19 mouse cellular contexts compared by ENCODE assay signal in genomic region chr4:133942679-133943078, GRCm38 (mm10).
"Had no signal": no experiment of that assay in that cellular context is flagged by ENCODE, and none has a peak within 500 bp of the region (broad histone marks: within the 10 kb centered on the region; RNA-seq: fewer than 3 reads in every experiment).

No protein-coding gene starts in this region.

- H3K4me3 ChIP-seq: intestine, embryonic 15.5 days; limb, embryonic 12.5 days; limb, embryonic 15.5 days; liver, embryonic 13.5 days; midbrain, embryonic 12.5 days; midbrain, embryonic 15.5 days; neural tube, embryonic 12.5 days; neural tube, embryonic 15.5 days had no signal

- ATAC-seq: intestine, embryonic 15.5 days; midbrain, embryonic 15.5 days had no signal

- H3K27ac ChIP-seq: intestine, embryonic 15.5 days; limb, embryonic 12.5 days; limb, embryonic 15.5 days; liver, embryonic 13.5 days; midbrain, embryonic 12.5 days; midbrain, embryonic 15.5 days; neural tube, embryonic 12.5 days; neural tube, embryonic 15.5 days; stomach, postnatal 0 days had no signal

- DNase-seq: kidney, adult 18-20 months; kidney, adult 9 months; kidney, postnatal 14 days; kidney, postnatal 4 days; left cerebral cortex, postnatal 4 days; liver, embryonic 13.5 days; lung, adult 2 months; retina, postnatal 1 day; thymus, adult 2 months; thymus, postnatal 14 days; thymus, postnatal 4 days had no signal

- H3K4me1 ChIP-seq: intestine, embryonic 15.5 days; limb, embryonic 12.5 days; limb, embryonic 15.5 days; midbrain, embryonic 12.5 days; midbrain, embryonic 15.5 days; neural tube, embryonic 12.5 days; neural tube, embryonic 15.5 days had no signal
